In the genomic region with DNA sequence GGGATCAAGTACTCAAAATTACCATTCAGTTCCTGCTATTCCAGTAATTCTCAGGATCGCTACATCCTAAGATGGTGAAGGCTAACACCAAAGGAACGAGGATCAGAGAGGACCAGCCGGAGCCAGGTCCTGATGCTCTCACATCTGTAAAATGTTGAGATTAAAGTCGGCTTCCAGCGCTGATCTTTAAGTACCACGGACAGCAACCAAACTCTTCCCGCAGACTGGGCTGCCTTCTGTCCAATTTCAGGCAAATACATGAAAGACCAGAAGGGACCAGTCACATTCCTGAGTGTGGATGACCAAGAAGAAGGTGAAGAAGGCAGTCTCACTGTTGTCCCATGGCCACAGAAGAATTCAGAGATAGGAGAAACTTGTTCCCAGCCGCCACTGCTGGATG, we compare ENCODE assay signal across 12 mouse cellular contexts.
DNase-seq lines count a peak whose midpoint lies in the region; ATAC-seq and TF ChIP-seq lines count a peak whose summit lies in the region.
"Had no signal": no experiment of that assay in that cellular context is flagged by ENCODE, and none has a peak within 500 bp of the region (broad histone marks: within the 10 kb centered on the region; RNA-seq: fewer than 3 reads in every experiment).

No protein-coding gene starts in this region.

- peak; percentile 85 for DNase-seq in lung, embryonic 14.5 days
- no peak for DNase-seq in lung, postnatal 25 days (ENCODE audit: low spot score)
- peak; percentile 43 for DNase-seq in G1E (ENCODE audit: low spot score)
- DNase-seq in ZHBTc4 (ENCODE audit: low read depth, low spot score), result peak; percentile 48
- DNase-seq in hindlimb bud, embryonic 11.5 days (ENCODE audit: extremely low spot score, low read depth, low spot score), result peak; percentile 33
- no peak for DNase-seq in thymus, postnatal 36 days
- DNase-seq in gastrocnemius, adult 18-20 months (ENCODE audit: low spot score), result no peak
- DNase-seq in forebrain, embryonic 11.5 days (ENCODE audit: low spot score), result no peak
- DNase-seq: cerebellum, adult 8-10 months; liver had no signal

- 23% methylated on average over 8 of the region's 8 CpGs for whole genome bisulfite sequencing in lung, embryonic 14.5 days
- 34% methylated on average over 8 of the region's 8 CpGs for WGBS in forebrain, embryonic 11.5 days

- no peak for TF ChIP-seq CTCF in lung, embryonic 14.5 days (IDR thresholded peaks at IDR 0.05; ENCODE audit: low read depth)
- TF ChIP-seq CTCF in G1E (IDR thresholded peaks at IDR 0.05; ENCODE audit: low read depth, low read length), result no peak

- H3K27ac ChIP-seq in lung, embryonic 14.5 days (ENCODE audit: low read depth), result no peak overlapping the region
- no peak overlapping the region for H3K27ac ChIP-seq in forebrain, embryonic 11.5 days (ENCODE audit: low read depth, low read length)

- H3K9me3 ChIP-seq in lung, embryonic 14.5 days (ENCODE audit: low read depth, low read length), result no peaks in the 10 kb centered on the region
- H3K9me3 ChIP-seq in G1E (replicated peaks), result no peaks in the 10 kb centered on the region
- no peaks in the 10 kb centered on the region for H3K9me3 ChIP-seq in forebrain, embryonic 11.5 days (ENCODE audit: control insufficient read depth, low read length)
- H3K9me3 ChIP-seq: megakaryocyte, embryonic 14.5 days had no signal

- no peak for ATAC-seq in lung, embryonic 14.5 days (ENCODE audit: insufficient read depth)
- ATAC-seq in G1E (ENCODE audit: extremely low read depth, insufficient number of reproducible peaks, low FRiP score, poor library complexity, severe bottlenecking), result no peak
- ATAC-seq in forebrain, embryonic 11.5 days (replicated peaks; ENCODE audit: low FRiP score), result no peak
- ATAC-seq: intestine, postnatal 0 days had no signal

- no peaks in the 10 kb centered on the region for H3K27me3 ChIP-seq in lung, embryonic 14.5 days (ENCODE audit: insufficient read depth, low read length)
- H3K27me3 ChIP-seq in G1E (ENCODE audit: insufficient read depth, low read length), result no peaks in the 10 kb centered on the region
- H3K27me3 ChIP-seq in forebrain, embryonic 11.5 days (ENCODE audit: control insufficient read depth, insufficient read depth, low read length), result no peaks in the 10 kb centered on the region
- H3K27me3 ChIP-seq: megakaryocyte, embryonic 14.5 days had no signal

- H3K9ac ChIP-seq in lung, embryonic 14.5 days, result no peak overlapping the region
- no peak overlapping the region for H3K9ac ChIP-seq in forebrain, embryonic 11.5 days (ENCODE audit: low read length)

- H3K4me1 ChIP-seq in lung, embryonic 14.5 days (ENCODE audit: insufficient read depth), result no peaks in the 10 kb centered on the region
- no peaks in the 10 kb centered on the region for H3K4me1 ChIP-seq in G1E (ENCODE audit: insufficient read depth, low read depth, low read length)
- H3K4me1 ChIP-seq in forebrain, embryonic 11.5 days (replicated peaks; ENCODE audit: control insufficient read depth, insufficient read depth, low read length), result no peaks in the 10 kb centered on the region
- H3K4me1 ChIP-seq: megakaryocyte, embryonic 14.5 days had no signal

- H3K36me3 ChIP-seq in lung, embryonic 14.5 days (ENCODE audit: insufficient read depth), result no peaks in the 10 kb centered on the region
- H3K36me3 ChIP-seq in G1E (replicated peaks), result no peaks in the 10 kb centered on the region
- H3K36me3 ChIP-seq in forebrain, embryonic 11.5 days (ENCODE audit: control insufficient read depth, insufficient read depth, low read length), result no peaks in the 10 kb centered on the region

- no peak overlapping the region for H3K4me3 ChIP-seq in lung, embryonic 14.5 days (ENCODE audit: low read depth, low read length)
- H3K4me3 ChIP-seq in G1E (ENCODE audit: low read depth, low read length), result no peak overlapping the region
- H3K4me3 ChIP-seq in forebrain, embryonic 11.5 days (ENCODE audit: low read depth, low read length), result no peak overlapping the region
- H3K4me3 ChIP-seq: megakaryocyte, embryonic 14.5 days had no signal

- no peak overlapping the region for H3K4me2 ChIP-seq in lung, embryonic 14.5 days
- H3K4me2 ChIP-seq in forebrain, embryonic 11.5 days (ENCODE audit: low read depth, low read length, severe bottlenecking), result no peak overlapping the region

Comparison
In these comparisons a context has a peak if more than half of its experiments do, and no peak if none do; other contexts are left out.
1. DNase-seq: peak in lung, embryonic 14.5 days (single experiment), G1E (single experiment), ZHBTc4 (single experiment) and hindlimb bud, embryonic 11.5 days (single experiment); none in lung, postnatal 25 days (single experiment), thymus, postnatal 36 days (0 of 2), gastrocnemius, adult 18-20 months (single experiment) and forebrain, embryonic 11.5 days (single experiment).